Mouse (Mus musculus) liver, embryonic 11.5 days (tissue): ENCODE results near the gene Foxn3. TPM values are rescaled to one million over a fixed set of nuclear protein-coding genes. Genes with fewer than 3 reads are reported as not detected.

Experiments
- ATAC-seq: fragments of 200-750 bp; cut with Nextera tagmentation; replicated peaks from 2 replicates; pipeline ENCODE4 v1.8.0; 2017; ENCODE audit warnings: moderate number of reproducible peaks, mild to moderate bottlenecking, moderate TSS enrichment, moderate library complexity; ENCODE audit not compliant: low FRiP score
- DNase-seq: peaks from one replicate; pipeline ENCODE4 v3.0.0-alpha.2; 2017; ENCODE audit warnings: low spot score
- H3K27ac ChIP-seq: fragments of 300-500 bp; sonication (generic); 2 replicates; pipeline ENCODE4 v1.5.1; 2014; ENCODE audit warnings: mild to moderate bottlenecking, low read depth, low read length, control low read depth
- H3K27me3 ChIP-seq: fragments of 300-500 bp; sonication (generic); replicated peaks from 2 replicates; pipeline ENCODE4 v1.6.1; 2014; ENCODE audit warnings: low read length, mixed read lengths; ENCODE audit not compliant: control insufficient read depth, insufficient read depth
- H3K36me3 ChIP-seq: fragments of 300-500 bp; sonication (generic); 2 replicates; pipeline ENCODE4 v1.6.1; 2014; ENCODE audit warnings: mild to moderate bottlenecking, low read length, moderate library complexity, mixed read lengths; ENCODE audit not compliant: control insufficient read depth, insufficient read depth
- H3K4me1 ChIP-seq: fragments of 300-500 bp; sonication (generic); replicated peaks from 2 replicates; pipeline ENCODE4 v1.6.1; 2014; ENCODE audit warnings: low read length, mixed read lengths; ENCODE audit not compliant: control insufficient read depth, insufficient read depth
- H3K4me2 ChIP-seq: fragments of 300-500 bp; sonication (generic); 2 replicates; pipeline ENCODE4 v1.6.1; 2014; ENCODE audit warnings: mild to moderate bottlenecking, control low read depth, moderate library complexity
- H3K4me3 ChIP-seq: fragments of 300-500 bp; sonication (generic); 2 replicates; pipeline ENCODE4 v1.5.1; 2014; ENCODE audit warnings: low read depth, low read length, control low read depth
- H3K9ac ChIP-seq: fragments of 300-500 bp; sonication (generic); 2 replicates; pipeline ENCODE4 v1.6.1; 2014; ENCODE audit warnings: low read depth, low read length, control low read depth
- H3K9me3 ChIP-seq: fragments of 300-500 bp; sonication (generic); 2 replicates; pipeline ENCODE4 v1.6.1; 2016; ENCODE audit warnings: low read length, inconsistent platforms, mixed read lengths; ENCODE audit not compliant: control insufficient read depth
- WGBS: fragments of 180-500 bp; shearing (Covaris S2); extraction: QIAGEN DNeasy Blood & Tissue Kit; methylation state at CpG from one replicate; pipeline ENCODE4 v1.1.7; 2014; 5-methylcytosine and 5-hydroxymethylcytosine counted together
- polyA plus RNA-seq: library from polyadenylated mRNA; unstranded; fragments of >200 nt; fragmentation: Nextera tagmentation; extraction: Ambion mirVana; gene quantifications from 2 replicates; pipeline ENCODE4 v1.2.1, GENCODE M21; 2014

The Foxn3 gene
- polyA plus RNA-seq, 1 experiment from 2014 or later: 52.7 TPM

- DNase-seq: no peak
- peaks cover 4% of the 10 kb centered on the region for H3K4me1 ChIP-seq
- H3K36me3 ChIP-seq: no peaks in the 10 kb centered on the region
- H3K4me3 ChIP-seq: no peak overlapping the region
- H3K9me3 ChIP-seq: no peaks in the 10 kb centered on the region
- H3K27ac ChIP-seq: no peak overlapping the region
- H3K27me3 ChIP-seq: no peaks in the 10 kb centered on the region
- H3K9ac ChIP-seq: no peak overlapping the region
- no peak for ATAC-seq
- H3K4me2 ChIP-seq: no peak overlapping the region
- 66% methylated on average over 4 of the region's 4 CpGs for WGBS
Measured at GRCm38 (mm10) chr12:99373584-99373983, 189.8 kb downstream of the Foxn3 start.

GRCm38 (mm10) chr12:99371500-99371899 lies 191.9 kb downstream of the Foxn3 start:
- Histone ChIP-seq H3K9ac (no peak overlapping the region), H3K4me2 (no peak overlapping the region), H3K4me3 (no peak overlapping the region), H3K36me3 (no peaks in the 10 kb centered on the region), H3K4me1 (no peaks in the 10 kb centered on the region; the same call in 1 of the 2 replicates), H3K27me3 (no peaks in the 10 kb centered on the region), H3K27ac (no peak overlapping the region), H3K9me3 (no peaks in the 10 kb centered on the region)
- ATAC-seq (no peak), DNase-seq (no peak)
- 70% methylated on average over 5 of the region's 5 CpGs for WGBS

- ATAC-seq: no peak
- H3K9ac ChIP-seq: no peak overlapping the region
Measured at GRCm38 (mm10) chr12:99368251-99368650, 195.1 kb downstream of the Foxn3 start.

GRCm38 (mm10) chr12:99365999-99366398 lies 197.4 kb downstream of the Foxn3 start:
- H3K27me3 ChIP-seq: no peaks in the 10 kb centered on the region
- H3K36me3 ChIP-seq: no peaks in the 10 kb centered on the region
- H3K9me3 ChIP-seq: no peaks in the 10 kb centered on the region
- H3K4me1 ChIP-seq: peaks cover 12% of the 10 kb centered on the region
- H3K4me2 ChIP-seq: no peak overlapping the region
- H3K9ac ChIP-seq: no peak overlapping the region
- WGBS: 87% methylated on average over 9 of the region's 9 CpGs
- no peak overlapping the region for H3K27ac ChIP-seq
- DNase-seq (no peak), ATAC-seq (no peak)
- no peak overlapping the region for H3K4me3 ChIP-seq

More at GRCm38 (mm10) chr12:99368251-99368650, 195.1 kb downstream of the Foxn3 start:
- H3K4me1 ChIP-seq: no peaks in the 10 kb centered on the region; the same call in 1 of the 2 replicates
- no peaks in the 10 kb centered on the region for H3K36me3 ChIP-seq
- 90% methylated on average over 10 of the region's 10 CpGs for WGBS
- no peak overlapping the region for H3K4me2 ChIP-seq
- H3K27me3 ChIP-seq: no peaks in the 10 kb centered on the region
- no peak for DNase-seq
- no peaks in the 10 kb centered on the region for H3K9me3 ChIP-seq
- no peak overlapping the region for H3K4me3 ChIP-seq
- no peak overlapping the region for H3K27ac ChIP-seq

GRCm38 (mm10) chr12:99364201-99364600 lies 199.2 kb downstream of the Foxn3 start:
- Histone ChIP-seq H3K27ac (no peak overlapping the region), H3K4me2 (no peak overlapping the region), H3K9ac (no peak overlapping the region), H3K9me3 (no peaks in the 10 kb centered on the region), H3K36me3 (no peaks in the 10 kb centered on the region), H3K4me3 (no peak overlapping the region), H3K27me3 (no peaks in the 10 kb centered on the region), H3K4me1 (peaks cover 13% of the 10 kb centered on the region)
- WGBS: 81% methylated on average over 6 of the region's 6 CpGs
- DNase-seq (no peak), ATAC-seq (no peak)

- ATAC-seq: no peak
- Histone ChIP-seq H3K36me3 (no peaks in the 10 kb centered on the region), H3K9me3 (no peaks in the 10 kb centered on the region), H3K9ac (no peak overlapping the region), H3K4me3 (no peak overlapping the region), H3K27me3 (no peaks in the 10 kb centered on the region), H3K4me1 (peaks cover 13% of the 10 kb centered on the region), H3K27ac (no peak overlapping the region), H3K4me2 (no peak overlapping the region)
- 79% methylated on average over 6 of the region's 6 CpGs for WGBS
- DNase-seq: no peak
Measured at GRCm38 (mm10) chr12:99363024-99363423, 200.4 kb downstream of the Foxn3 start.

- no peaks in the 10 kb centered on the region for H3K9me3 ChIP-seq
- DNase-seq (no peak), ATAC-seq (no peak)
- H3K4me2 ChIP-seq: no peak overlapping the region
- H3K4me1 ChIP-seq: peaks cover 13% of the 10 kb centered on the region
- no peak overlapping the region for H3K4me3 ChIP-seq
- no peak overlapping the region for H3K9ac ChIP-seq
- no peaks in the 10 kb centered on the region for H3K27me3 ChIP-seq
- H3K36me3 ChIP-seq: no peaks in the 10 kb centered on the region
- H3K27ac ChIP-seq: no peak overlapping the region
- WGBS: 76% methylated on average over 5 of the region's 5 CpGs
Measured at GRCm38 (mm10) chr12:99361752-99362132, 201.6 kb downstream of the Foxn3 start.

- no peak for DNase-seq
- Histone ChIP-seq H3K9me3 (no peaks in the 10 kb centered on the region), H3K36me3 (no peaks in the 10 kb centered on the region), H3K4me2 (no peak overlapping the region), H3K27me3 (no peaks in the 10 kb centered on the region), H3K27ac (no peak overlapping the region), H3K4me3 (no peak overlapping the region), H3K4me1 (peaks cover 13% of the 10 kb centered on the region), H3K9ac (no peak overlapping the region)
- WGBS: 72% methylated on average over 8 of the region's 8 CpGs
- no peak for ATAC-seq
Measured at GRCm38 (mm10) chr12:99360958-99361751, 202.2 kb downstream of the Foxn3 start.

GRCm38 (mm10) chr12:99358698-99359097 lies 204.7 kb downstream of the Foxn3 start:
- Histone ChIP-seq H3K27ac (no peak overlapping the region), H3K9ac (no peak overlapping the region), H3K9me3 (no peaks in the 10 kb centered on the region), H3K4me2 (no peak overlapping the region), H3K4me3 (no peak overlapping the region), H3K4me1 (peaks cover 13% of the 10 kb centered on the region), H3K36me3 (no peaks in the 10 kb centered on the region), H3K27me3 (no peaks in the 10 kb centered on the region)
- DNase-seq (no peak), ATAC-seq (no peak)
- 84% methylated on average over 5 of the region's 5 CpGs for WGBS
